Mouse (Mus musculus) erythroblast, adult 5-6 weeks (primary cell): Measurements from ENCODE around the gene Gpm6a. TPM values are rescaled to one million over a fixed set of nuclear protein-coding genes. Genes with fewer than 3 reads are reported as not detected.

Experiments used
- ATAC-seq: replicated peaks from 2 replicates; pipeline ENCODE4 v1.8.0; 2016; ENCODE audit warnings: moderate number of reproducible peaks, mild to moderate bottlenecking, moderate TSS enrichment, inconsistent platforms; ENCODE audit not compliant: poor library complexity, low FRiP score, severe bottlenecking
- total RNA-seq, 2 experiments: library from RNA; stranded (forward) in 1 of 2; stranded (reverse) in 1 of 2; fragments of 150-400 nt in 1 of 2; fragments of 200-764, 138-1000 nt in 1 of 2; gene quantifications; 2 replicates each; pipeline versions ENCODE4 v1.2.3 to v1.2.4; 2015 to 2017; ENCODE audit warnings: low replicate concordance in 2 of 2

The Gpm6a gene
- not detected in 2 replicates for total RNA-seq (2015; ENCODE audit: low replicate concordance)
- total RNA-seq (2017; ENCODE audit: low replicate concordance), result not detected in 2 replicates

DNA sequence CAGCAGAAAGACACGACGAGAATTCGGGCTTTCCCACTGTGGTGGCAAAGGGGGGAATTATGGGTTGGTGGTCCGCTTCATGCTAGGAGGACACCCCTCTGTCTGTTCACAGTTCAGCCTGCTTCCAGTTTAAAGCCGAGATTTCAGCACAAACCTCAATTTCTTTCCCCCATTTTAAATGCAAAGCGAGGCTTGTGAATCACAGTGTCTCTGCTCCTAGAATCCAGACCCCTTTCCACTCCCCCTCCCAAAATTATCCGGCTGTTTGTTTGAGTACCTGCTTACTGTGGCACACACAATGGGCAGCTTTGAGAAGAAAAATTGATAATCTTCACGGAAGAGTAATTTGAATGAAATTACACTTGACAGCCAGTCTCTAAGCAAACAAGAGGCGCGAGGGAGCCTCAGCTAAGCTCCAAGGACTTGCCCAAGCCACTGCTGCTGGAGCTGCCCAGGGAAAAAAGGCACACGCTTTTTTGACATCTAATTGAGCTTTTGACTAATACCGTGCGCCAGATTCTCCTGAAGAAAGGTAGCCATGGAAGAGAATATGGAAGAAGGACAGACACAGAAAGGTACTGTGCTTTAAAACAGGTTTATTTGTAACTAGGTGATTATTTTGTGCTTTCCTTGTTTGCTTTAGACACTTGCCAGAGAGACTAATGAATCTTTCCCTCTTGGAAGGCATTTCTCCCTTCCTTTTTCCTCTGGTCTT lies at the start of gene Gpm6a:
TSS of gene Gpm6a (plus strand) at position 103 of the 715 bp plus-strand sequence.
- ATAC-seq, result no peak

GRCm38 (mm10) chr8:54912891-54913290 lies 41.8 kb upstream of the Gpm6a start:
- ATAC-seq, result no peak

DNA sequence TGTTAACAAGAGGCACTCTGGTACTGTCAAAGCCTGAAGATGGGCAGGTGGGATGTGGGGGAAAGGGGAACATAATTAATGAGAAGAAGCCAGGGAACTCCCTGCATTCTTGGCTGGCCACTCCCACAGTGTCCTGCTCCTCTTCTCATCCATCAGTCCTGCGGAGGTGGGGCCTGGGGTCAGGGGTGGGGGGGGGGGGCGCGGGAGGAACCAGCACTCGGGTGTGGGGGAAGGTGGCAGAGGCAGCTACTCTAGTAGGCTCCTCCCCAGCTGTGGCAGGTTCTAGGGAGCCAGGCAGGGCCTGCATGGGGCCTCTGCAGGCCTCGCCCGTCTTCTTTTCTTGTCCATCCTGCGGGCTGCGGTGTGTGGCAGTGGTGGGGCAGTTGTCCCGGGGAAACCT lies 36.9 kb upstream of the Gpm6a start:
- ATAC-seq, result no peak

- no peak for ATAC-seq
These were observed 32.3 kb upstream of the Gpm6a start for GRCm38 (mm10) chr8:54922160-54922855.

DNA sequence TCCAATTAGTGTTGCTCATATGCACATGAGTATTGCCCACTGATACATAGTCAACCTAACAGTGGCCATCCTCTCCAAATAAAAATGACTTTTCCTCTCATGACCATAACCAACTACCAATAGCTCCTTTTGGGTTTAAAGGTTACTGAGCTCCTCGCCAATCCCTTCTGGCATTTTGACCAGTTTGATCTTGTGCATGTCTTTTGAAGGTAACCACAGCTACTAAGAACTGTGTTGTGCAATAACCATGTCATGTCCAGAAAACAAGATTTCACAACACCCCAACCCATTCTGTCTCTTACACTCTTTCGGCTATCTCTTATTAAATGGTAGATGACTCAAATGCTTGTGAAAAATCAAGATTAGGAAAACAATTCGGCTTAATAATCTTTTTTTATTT lies 29.7 kb upstream of the Gpm6a start:
- no peak for ATAC-seq

- no peak for ATAC-seq
These were observed 22.3 kb upstream of the Gpm6a start for GRCm38 (mm10) chr8:54932306-54932705.

DNA sequence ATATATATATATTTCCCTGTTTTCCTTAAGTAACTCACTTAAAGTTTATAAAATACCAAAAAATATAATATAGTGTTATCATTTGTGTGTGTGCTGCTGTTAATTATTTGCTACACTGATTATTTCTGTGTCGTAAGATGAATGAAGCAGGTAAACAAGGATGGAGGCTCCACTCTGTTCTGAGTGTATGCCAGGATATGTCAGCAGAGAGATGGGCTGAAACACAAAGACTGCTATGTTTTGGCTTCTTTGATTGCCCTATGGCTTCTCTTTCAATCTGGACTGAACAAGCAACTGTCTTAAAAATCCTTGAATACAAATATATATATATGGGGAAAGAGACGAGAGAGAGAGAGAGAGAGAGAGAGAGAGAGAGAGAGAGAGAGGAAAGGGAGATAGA lies 1.3 kb upstream of the Gpm6a start:
- no peak for ATAC-seq

GRCm38 (mm10) chr8:54954030-54954429 lies 613 bp upstream of the Gpm6a start:
- no peak for ATAC-seq

DNA sequence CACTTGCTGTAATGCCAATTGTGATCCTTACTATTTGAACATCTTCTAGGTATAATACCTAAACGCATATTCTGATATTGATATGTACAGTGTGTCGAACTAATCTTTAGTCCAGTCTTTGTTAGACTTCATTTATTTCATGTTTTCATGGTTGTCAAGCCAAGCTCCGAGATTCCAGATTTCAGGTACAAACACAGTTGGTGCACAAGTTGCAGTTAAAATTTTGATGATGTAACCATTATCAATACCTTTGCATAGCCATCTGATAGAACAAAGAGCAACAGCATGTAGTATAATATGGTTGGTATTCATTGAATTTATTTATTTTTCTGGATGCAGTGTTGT lies 785 bp downstream of the Gpm6a start:
- ATAC-seq, result no peak

GRCm38 (mm10) chr8:54955935-54956573 lies 1.4 kb downstream of the Gpm6a start:
- no peak for ATAC-seq

DNA sequence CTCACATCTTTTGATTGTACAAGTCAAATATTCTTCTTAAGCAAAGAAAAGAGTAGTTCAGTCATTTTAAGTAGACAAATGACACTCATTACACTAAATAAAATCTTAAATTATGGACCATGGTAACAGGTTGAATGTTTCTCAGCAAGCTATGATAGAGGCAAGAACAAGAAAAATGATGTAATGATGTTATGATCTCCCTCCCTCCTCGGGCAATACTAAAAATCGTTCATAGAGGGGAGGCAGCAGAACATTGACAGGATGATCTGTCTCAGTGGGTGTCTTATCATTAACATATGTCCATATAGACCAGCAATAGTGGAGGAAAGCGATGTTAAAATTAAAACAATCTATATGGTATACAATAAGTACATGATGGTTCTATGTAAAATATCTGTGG lies 2.1 kb downstream of the Gpm6a start:
- no peak for ATAC-seq

GRCm38 (mm10) chr8:54957506-54957905 lies 2.9 kb downstream of the Gpm6a start:
- no peak for ATAC-seq

- no peak for ATAC-seq
These were observed 6.9 kb downstream of the Gpm6a start for GRCm38 (mm10) chr8:54961571-54961970.

GRCm38 (mm10) chr8:54975020-54975419 lies 20.4 kb downstream of the Gpm6a start:
- ATAC-seq, result no peak

- ATAC-seq, result no peak
These were observed 20.9 kb downstream of the Gpm6a start for GRCm38 (mm10) chr8:54975506-54975905.

- ATAC-seq, result no peak
These were observed 21.3 kb downstream of the Gpm6a start for GRCm38 (mm10) chr8:54975927-54976326.

DNA sequence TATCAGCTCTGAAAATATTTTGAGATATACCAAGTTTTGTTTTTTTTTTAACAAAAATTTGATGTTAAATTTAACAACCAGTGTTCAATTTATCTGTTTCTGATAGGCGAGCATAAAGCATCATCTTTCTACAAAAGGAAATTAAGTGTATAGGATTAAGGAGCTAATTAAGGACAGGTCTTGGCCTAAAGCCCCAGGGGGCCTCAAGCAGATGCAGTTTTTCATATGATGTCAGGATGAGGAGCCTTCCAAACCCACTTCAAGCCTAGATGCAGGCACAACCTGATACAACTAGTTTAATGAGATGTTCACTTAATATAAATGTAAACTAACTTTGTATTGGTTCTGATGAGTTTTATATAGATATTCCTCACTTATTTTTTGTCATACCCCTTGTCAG lies 22.0 kb downstream of the Gpm6a start:
- no peak for ATAC-seq

DNA sequence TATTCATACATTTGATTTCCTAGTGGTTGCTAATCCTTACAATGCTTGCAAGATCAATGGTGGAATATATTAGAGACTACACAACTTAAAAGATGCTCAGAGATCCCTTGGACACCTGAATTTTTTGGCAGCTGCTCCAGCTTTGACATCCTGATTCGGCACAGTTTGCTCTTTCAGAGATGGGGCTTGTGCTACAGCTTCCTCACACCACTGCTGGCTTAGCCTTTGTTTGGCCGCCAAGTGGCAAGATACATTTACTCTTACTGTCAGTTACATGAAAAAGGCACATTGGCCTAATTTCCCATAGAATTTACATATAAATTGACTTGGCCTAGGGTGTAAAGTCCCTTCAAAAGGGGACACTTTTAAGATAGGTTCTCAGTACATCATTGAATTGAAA lies 32.1 kb downstream of the Gpm6a start:
- ATAC-seq, result no peak

GRCm38 (mm10) chr8:54989093-54989492 lies 34.5 kb downstream of the Gpm6a start:
- no peak for ATAC-seq

- no peak for ATAC-seq
These were observed 37.4 kb downstream of the Gpm6a start for GRCm38 (mm10) chr8:54991840-54992609.
